Mouse (Mus musculus) ovary, adult 10 weeks (tissue): ENCODE data around the gene Efnb2. TPM values are rescaled to one million over a fixed set of nuclear protein-coding genes. Genes with fewer than 3 reads are reported as not detected.

Experiments
- polyA plus RNA-seq: library from polyadenylated mRNA; stranded (reverse); fragments of 350-450 nt; fragmentation: Illumina TruSeq; extraction: RNeasy Lipid Tissue Mini Kit (QIAGEN cat#74804); gene quantifications from one replicate; pipeline ENCODE4 v1.2.3, GENCODE M21; 2014

Efnb2 gene
- polyA plus RNA-seq, result 22.1 TPM

DNA sequence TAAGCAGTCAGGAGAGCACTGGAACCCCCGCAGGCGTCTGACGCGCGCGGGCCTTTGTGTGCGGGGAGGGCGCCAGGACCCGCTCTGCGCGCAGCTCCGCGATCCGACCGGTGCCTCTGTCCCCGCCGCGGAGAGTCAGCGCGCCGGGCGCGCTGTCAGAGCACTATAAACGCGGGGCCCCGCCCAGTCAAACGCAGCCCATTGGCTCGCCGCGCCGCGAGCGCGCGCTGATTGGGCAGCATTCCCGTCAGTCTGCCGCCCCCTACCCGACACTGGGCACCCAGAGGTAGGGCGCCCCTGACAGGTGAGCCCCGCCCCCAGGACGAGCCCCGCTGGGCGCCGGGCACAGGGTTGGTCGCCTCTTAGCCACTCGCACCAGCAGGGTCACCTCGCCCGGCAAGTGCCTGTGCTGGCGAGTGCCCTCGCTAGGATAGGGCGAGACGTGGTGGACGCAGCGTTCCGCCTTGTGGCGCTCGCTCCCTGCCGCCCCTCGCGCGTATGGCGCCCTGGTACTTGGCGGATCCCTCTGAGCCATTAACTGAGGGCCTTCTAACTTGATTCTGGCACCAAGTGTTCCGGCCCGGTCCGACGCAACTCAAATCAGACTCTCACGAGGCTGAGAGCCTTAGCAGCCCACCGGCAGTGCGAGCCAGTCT, at the start of gene Efnb2:
TSS of gene Efnb2 (minus strand) at position 140 of the 656 bp plus-strand sequence.

DNA sequence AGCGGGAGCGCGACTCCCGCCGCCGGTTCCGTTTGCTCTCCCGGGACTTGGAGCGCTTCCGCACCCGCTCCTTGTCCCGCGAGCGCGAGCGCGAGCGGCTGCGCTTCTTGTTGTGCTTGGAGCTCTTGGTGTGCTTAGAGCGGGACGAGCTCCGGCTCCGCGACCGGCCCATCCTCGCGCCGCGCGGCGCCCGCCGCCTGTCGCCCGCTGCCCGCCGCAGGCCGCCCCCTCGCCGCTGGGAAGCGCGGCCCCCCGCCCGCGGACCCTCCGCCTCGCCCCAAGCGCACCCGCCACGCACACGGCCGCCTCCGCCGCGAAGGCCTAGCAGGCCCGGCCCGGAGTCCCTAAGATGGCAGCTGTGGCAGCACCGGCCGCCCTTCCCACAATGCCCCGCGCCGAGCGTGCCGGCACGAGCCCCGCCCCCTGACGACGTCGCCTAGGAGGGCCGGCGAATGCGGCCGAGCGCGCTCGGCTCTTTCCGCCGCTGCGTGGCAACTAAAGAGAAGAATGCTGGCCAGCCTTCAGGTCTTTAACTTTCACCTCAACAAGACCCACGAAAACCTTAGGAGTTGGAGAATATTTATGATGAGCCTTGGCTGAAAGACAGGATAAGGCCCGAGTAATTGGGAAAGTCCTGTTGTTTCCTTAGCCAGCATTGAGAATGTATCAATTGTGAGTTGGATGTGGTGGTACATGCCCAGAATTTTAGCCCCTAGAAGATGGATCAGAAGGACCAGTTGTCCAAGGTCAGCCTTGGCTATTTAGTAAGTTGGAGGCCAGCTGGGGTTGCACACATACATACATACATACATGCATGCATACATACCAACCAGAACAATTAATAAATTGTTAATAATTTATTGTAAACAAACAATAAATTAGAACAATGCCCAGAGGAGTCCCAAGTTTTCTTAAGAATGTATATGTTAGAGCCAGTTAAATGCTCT, 29.4 kb upstream of the Efnb2 start, which contains the start of gene Arglu1:
TSS of gene Arglu1 (minus strand) at position 376 of the 947 bp plus-strand sequence.

Other genes starting within 250 kb of the Efnb2 start
- gene Arglu1, start 29.3 kb upstream of the Efnb2 start, polyA plus RNA-seq, result 92.9 TPM